Mouse (Mus musculus) lung, postnatal 0 days (tissue): ENCODE measurements at regions not wholly inside any gene's neighbourhood (a gene's known extent, or its start where the extent isn't known, plus 50 kb on each side); places are given as distances from the start of the nearest gene placed in this dataset.

ENCODE experiments used
- CTCF ChIP-seq: IDR thresholded peaks from 2 replicates; pipeline ENCODE4 v1.5.1; 2016; ENCODE audit warnings: antibody characterized with exemption, mild to moderate bottlenecking
- EP300 ChIP-seq: IDR thresholded peaks from 2 replicates; pipeline ENCODE4 v1.6.1; 2016; ENCODE audit warnings: antibody characterized with exemption, mild to moderate bottlenecking, control low read depth

- TF ChIP-seq CTCF (no peak), EP300 (no peak)
Observed at GRCm38 (mm10) chr5:73880936-73881335, 187.3 kb downstream of the Usp46 start.
